Mouse (Mus musculus) gastrocnemius, postnatal 14 days (tissue): ENCODE measurements at regions not wholly inside any gene's neighbourhood (a gene's known extent, or its start where the extent isn't known, plus 50 kb on each side); places are given as distances from the start of the nearest gene placed in this dataset.

Experiments used
- DNase-seq: peaks from one replicate; pipeline ENCODE4 v3.0.0; 2021; ENCODE audit warnings: mixed read lengths
- intact Hi-C: fragments of 180-260 bp; cut with DNase I; formaldehyde crosslinking; loops from one replicate; pipeline ENCODE4 v1.15.1; 2025; ENCODE audit warnings: low total_unique reads

GRCm38 (mm10) chr3:120217710-120218109, 433.4 kb upstream of the Ptbp2 start:
- intact Hi-C loops: no loop called here
- no peak for DNase-seq

DNA sequence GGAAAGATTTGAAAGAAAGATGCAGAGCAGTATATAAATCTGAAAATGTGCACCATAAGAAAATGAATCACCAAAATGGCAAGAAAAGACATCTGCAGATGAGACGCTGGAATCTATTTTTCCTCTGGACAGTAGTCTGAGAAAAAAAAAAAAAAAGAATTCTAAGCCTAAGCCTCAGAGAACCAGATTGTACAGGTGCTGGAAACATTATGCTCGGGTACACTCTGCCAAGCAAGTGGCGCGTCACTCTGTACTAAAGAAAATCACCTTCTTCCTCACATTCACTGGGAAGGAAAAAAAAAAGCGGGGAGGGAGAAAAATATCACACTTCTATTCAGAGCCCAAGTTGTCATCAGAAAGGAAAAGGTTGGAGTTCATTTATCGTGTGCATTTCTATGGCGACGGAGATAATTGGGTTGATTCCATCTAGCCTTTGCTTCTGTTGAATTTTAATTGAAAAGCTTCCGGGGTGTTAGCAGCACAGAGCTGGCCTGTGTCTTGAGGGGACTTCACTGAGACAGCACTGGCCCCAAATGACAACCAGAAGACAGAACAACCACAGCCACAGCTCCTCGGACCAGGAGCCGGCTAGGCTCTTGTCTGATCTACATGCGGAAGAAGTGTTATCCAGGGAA, 430.5 kb upstream of the Ptbp2 start:
- intact Hi-C loops: no loop called here
- DNase-seq: no peak

GRCm38 (mm10) chr3:120199403-120199802, 415.1 kb upstream of the Ptbp2 start:
- intact Hi-C loops: no loop called here
- DNase-seq: no peak

- DNase-seq: no peak
- intact Hi-C loops: no loop called here
Measured at GRCm38 (mm10) chr3:120194501-120194900, 410.2 kb upstream of the Ptbp2 start.

DNA sequence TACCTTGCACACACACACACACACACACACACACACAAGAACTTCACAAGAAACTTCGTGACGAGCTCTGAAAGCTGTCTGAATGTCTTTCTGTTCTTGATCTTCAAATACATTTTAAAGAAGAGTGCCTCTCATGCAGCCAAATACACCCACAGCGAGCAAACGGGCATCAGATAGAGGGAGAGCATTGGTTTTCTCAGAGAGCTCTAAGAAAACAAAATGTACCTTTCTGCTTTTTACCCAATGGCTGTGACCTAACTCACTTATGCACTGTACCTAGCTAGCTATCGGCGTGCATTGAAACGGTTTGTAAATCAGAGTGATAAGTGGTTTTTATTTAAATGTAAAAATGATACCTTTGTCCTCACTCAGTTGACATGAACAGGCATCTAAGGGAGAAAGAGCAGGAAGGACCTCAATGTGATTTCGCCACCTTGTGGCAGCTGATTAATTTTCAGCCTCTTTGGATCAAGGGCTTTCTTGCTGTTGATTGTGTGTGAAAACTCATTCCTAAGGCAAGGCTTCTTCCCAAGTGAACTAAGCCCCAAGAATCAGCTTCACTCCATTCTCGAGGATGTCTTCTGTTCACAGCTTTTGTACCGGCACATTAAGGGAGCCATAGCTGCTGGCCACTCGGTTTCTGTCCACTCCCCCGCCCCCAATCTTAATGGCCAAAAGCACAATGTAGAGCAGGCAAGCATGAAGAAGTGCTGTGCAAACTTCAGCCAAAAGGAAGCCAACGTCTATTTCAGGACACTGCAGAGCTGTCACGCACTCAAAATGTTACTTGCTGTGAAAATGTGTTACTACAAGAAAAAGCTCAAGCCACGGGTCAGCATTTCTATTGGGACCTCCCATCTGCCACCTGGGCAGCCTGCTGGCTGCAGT, 408.4 kb upstream of the Ptbp2 start:
- DNase-seq: peak; percentile 31
- intact Hi-C loops: no loop called here

DNA sequence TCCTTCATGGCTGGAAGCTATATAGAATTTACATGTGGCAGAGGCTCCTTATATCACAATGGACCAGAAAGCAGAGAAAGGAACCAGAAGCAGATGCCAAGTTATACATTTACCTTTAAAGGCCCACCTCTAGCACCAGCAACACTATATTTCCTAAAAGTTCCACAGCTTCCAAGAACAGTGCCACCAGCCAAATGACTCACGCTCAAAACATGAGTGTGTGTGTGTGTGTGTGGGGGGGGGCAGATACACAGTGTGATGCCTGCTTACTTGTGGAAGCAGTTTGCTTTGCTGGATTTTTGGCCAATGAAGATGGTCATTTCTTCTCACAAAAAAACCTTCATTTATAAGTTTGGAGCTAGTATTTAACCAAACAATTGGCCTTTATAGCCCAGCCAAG, 405.3 kb upstream of the Ptbp2 start:
- intact Hi-C loops: no loop called here
- no peak for DNase-seq

DNA sequence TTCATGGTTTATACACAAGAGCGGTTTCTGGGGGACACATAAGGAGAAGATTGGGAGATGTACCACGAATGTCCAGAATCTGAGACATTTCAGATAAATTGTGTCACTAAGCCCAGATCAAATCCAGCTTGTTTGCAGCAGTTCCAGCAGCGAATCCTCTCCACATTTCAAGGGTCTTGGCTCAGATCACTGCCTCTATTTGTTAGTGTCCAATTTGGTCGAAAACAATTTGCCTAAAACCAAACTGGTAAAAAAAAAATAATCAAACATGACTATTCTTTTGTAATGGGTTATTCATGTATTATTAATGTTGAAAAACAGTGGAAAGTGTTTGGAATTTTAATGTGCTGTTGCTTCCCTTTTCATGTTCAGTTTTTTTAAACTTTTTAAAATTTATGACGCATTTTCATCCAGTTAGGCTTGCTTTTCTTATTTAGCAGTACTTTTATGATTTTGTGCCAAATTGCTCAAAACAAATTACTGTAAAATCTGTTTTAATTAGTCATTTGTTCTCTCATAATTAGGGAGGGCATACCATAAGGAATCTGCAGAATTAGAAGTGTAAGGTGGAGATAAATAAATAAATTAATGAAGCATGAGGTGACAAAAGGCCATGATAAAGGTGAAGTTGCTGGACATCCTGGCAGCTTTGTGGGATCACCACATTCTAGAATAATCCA, 396.8 kb upstream of the Ptbp2 start:
- no peak for DNase-seq
- intact Hi-C loops: no loop called here

DNA sequence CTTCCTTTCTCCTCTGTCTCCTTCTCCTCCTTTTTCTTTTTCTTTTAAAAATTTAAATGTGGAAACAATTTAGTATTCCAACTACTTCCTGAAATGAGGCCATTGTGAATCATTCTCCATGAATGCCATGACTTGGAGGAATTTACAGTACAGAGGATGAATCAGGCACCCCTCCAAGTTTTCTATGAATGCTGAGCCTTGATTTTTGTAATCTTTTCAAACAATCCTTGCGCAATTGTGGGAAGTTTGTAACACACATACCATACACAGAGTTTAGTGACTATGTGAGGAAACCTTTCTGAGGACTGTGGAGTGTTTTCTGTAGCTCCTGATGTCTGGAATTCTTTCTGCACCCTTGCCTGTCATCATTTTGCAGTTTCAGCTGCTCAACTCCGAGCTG, 391.4 kb upstream of the Ptbp2 start:
- no peak for DNase-seq
- intact Hi-C loops: no loop called here
